Mouse (Mus musculus) liver, adult (tissue): Measurements from ENCODE around the gene Cpsf4l.

Experiments used
- GATA4 ChIP-seq: IDR thresholded peaks from 2 replicates; pipeline ENCODE4 v1.6.1; 2014; ENCODE audit warnings: mild to moderate bottlenecking, low read length; ENCODE audit not compliant: insufficient replicate concordance

Cpsf4l gene

GRCm38 (mm10) chr11:113666648-113667047 is 43.2 kb downstream of the Cpsf4l start:
- no peak for TF ChIP-seq GATA4

GRCm38 (mm10) chr11:113666205-113666604 is 43.6 kb downstream of the Cpsf4l start:
- TF ChIP-seq GATA4, result no peak

GRCm38 (mm10) chr11:113664279-113664678 is 45.5 kb downstream of the Cpsf4l start:
- TF ChIP-seq GATA4, result no peak

DNA sequence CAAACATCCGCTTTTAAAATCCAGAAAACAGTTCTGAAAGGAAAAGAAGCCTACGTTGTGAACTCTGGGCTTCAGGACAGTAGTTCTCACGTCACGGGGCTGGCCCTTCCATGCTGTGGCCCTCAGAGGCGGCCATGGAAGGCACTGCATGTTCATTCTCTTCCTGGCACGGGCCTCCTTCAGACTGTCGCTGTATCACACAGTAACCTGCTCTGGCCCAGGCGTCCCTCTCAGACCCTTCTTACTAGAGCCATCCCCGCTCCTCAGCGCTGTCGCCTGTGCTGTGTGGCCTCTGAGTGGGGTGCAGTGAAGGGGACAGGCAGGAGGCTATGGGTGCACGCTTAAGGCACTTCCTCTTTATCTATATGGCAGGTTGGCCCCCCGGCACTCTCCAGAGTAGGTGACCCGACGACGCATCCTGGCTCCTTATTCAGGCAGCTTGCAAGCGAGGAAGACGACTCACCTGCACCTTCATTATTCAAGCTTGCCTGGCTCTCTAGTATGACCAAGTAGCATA is 47.9 kb downstream of the Cpsf4l start:
- TF ChIP-seq GATA4, result no peak

DNA sequence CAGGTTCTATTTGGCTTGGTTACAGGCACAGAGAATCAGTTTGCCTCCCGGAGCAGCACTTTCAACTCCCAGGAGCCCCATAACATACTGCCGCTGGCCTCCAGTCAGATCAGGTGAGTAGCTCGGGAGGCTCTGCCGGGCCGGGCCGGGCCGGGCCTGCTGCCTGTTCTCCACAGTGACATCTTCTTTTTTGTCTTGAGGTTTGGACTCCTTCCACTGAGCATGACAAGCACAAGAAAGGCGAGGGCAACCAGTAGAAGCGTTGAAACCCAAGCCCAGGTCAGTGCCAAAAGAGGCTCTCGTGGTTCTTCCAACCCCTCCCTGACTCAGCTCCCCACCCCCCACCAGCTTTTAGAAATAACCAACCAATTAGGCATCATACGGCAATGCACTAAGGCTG is 48.9 kb downstream of the Cpsf4l start:
- no peak for TF ChIP-seq GATA4

DNA sequence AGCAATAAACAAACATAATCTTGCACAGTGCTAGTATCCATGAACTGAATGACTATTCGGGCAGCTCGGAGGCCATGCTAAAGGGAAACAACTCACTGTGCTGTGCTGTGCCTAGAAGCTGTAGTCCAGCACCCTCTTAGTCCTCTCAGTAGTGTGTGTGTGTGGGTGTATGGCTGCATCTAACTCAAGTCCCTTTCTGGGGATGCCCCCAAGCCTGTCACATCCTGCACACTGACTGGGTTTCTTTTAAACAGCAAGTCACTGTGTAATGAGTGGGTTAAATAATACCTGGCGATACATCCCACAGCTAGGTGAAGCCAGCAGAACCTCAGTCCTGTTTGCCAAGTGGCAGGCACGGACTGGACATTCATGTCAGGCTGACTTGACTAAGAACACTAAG is 51.1 kb downstream of the Cpsf4l start:
- no peak for TF ChIP-seq GATA4

DNA sequence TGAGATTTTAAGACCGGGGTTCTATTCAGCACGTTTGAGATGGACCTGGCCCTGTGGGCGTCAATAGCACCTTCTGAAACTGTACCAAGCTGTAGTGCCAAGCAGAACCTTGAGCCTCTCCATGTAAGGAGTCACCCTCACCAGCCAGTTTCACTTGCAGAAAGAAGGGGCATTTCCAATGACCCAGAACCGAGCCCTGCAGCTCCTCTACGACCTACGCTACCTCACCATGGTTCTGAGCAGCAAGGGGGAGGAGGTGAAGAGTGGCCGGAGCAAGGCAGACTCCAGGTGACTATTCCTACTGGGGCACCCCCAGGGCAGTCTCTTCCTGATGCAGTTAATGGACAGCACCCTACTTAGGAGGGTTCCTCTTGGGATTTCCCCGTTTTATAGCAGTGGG is 51.5 kb downstream of the Cpsf4l start:
- no peak for TF ChIP-seq GATA4

GRCm38 (mm10) chr11:113657221-113657620 is 52.6 kb downstream of the Cpsf4l start:
- TF ChIP-seq GATA4, result no peak

DNA sequence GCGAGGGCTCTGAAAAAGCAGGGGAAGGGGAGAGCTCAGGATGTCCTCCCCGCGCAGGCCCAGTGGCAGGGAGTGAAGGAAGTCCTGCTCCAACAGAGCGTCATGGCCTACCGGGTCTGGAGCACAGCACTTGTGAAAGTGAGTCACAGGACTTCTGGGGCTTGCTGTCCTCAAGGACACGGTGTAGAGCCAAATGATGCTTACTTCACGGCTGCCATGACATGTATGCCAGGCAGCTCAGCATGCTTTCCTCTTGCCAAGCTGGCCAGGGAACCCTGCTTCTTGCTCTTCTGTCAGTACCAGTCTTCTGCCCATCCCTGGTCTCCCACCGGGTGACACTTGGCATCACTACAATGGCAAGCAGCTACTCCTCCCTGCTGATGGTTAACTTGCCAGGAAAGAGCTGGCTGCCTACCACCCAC is 53.3 kb downstream of the Cpsf4l start:
- TF ChIP-seq GATA4, result no peak

GRCm38 (mm10) chr11:113654561-113655270 is 55.1 kb downstream of the Cpsf4l start:
- TF ChIP-seq GATA4, result no peak

DNA sequence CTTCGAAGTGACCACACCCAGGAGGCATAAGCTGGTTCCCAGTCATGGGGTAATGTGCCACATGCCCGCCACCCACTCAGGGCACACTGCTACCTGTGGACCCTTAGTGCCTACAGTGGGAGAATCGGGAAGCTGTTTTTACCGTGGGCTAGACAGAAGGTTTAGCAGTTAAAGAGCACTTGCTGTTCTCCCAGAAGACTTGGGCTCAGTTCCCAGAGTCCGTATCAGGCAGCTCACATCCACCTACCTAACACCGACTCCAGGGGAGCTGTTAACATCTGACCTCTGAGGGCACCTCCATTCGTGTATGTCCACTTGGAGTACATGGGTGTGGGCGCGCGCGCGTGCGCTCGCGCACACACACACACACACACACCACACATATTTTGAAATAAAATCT is 55.7 kb downstream of the Cpsf4l start:
- no peak for TF ChIP-seq GATA4

- TF ChIP-seq GATA4, result no peak
Observed at GRCm38 (mm10) chr11:113652516-113652915, 57.3 kb downstream of the Cpsf4l start.

GRCm38 (mm10) chr11:113651907-113652273 is 57.9 kb downstream of the Cpsf4l start:
- no peak for TF ChIP-seq GATA4

- TF ChIP-seq GATA4, result no peak
Observed at GRCm38 (mm10) chr11:113651206-113651906, 58.5 kb downstream of the Cpsf4l start.

DNA sequence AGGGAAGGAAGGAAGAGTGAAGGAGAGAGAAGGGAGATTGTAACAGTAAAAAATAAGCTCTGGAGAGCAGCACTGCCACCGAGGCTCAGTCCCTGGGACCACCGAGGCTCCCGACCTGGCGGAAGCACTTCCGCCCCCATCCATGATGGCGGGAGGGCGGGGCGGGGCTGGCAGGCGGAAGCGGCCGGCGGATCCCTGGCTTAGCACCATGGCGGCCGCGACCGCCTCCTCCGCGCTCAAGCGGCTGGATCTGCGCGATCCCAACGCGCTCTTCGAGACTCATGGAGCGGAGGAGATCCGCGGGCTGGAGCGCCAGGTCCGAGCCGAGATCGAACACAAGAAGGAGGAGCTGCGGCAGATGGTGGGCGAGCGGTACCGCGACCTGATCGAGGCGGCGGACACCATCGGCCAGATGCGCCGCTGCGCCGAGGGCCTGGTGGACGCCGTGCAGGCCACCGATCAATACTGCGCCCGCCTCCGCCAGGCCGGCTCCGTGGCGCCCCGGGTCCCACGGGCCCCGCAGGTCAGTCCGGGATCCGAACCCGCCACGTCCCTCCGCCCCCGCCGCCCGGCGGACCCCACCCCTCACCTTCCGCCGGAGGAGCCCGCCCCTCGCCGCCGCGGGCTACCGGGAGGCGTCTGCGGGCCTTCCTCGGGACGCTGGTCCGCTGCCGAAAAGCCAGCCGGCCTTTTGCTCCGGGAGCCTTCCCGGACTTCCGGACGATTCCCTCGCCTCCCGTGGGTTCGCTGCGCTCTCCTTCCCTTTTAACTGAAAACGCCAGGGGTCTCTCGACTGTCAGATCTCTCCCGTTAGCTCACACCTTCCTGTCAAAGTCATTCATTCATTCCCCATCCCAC is 60.2 kb downstream of the Cpsf4l start, which contains the start of gene Slc39a11:
Gene Slc39a11 (minus strand): TSS at position 727 of the 858 bp plus-strand sequence.
- TF ChIP-seq GATA4, result no peak
